Mouse (Mus musculus): ENCODE results near the gene Pla2r1. TPM values are rescaled to one million over a fixed set of nuclear protein-coding genes. Genes with fewer than 3 reads are reported as not detected.

Gene Pla2r1
- total RNA-seq, 2 experiments from 2014 or later = 0.71 to 1.8 TPM

Other genes starting within 250 kb of the Pla2r1 start
- gene Ly75, start 170.0 kb downstream of the Pla2r1 start, total RNA-seq (2015) = 2.5 and 3.4 TPM in 2 replicates
- 4.4 and 4.5 TPM in 2 replicates for gene Ly75, start 170.0 kb downstream of the Pla2r1 start, total RNA-seq (2017)
- 0.12 and 0.17 TPM in 2 replicates for gene Itgb6, start 169.3 kb upstream of the Pla2r1 start, total RNA-seq (2015)
- not detected in 2 replicates for gene Itgb6, start 169.3 kb upstream of the Pla2r1 start, total RNA-seq (2017)